Mouse (Mus musculus) heart, postnatal 4 days (tissue): ENCODE measurements around the gene St3gal2. TPM values are rescaled to one million over a fixed set of nuclear protein-coding genes. Genes with fewer than 3 reads are reported as not detected.
A peak's percentile ranks its signal among the peaks of the same experiment; 100 is the strongest.
"Not testable (repeated sequence)": the region's sequence is repeated elsewhere in the genome, so short reads cannot be mapped to it uniquely, and the experiment has no call there.

Experiments used
- DNase-seq: peaks from one replicate; pipeline ENCODE4 v3.0.0; 2021
- total RNA-seq, 2 experiments: library from RNA; stranded (reverse); gene quantifications; 2 replicates each; pipeline ENCODE4 v1.2.3; 2021

Gene St3gal2
- total RNA-seq, 2 experiments from 2014 or later, result 36.7 to 38.2 TPM

DNA sequence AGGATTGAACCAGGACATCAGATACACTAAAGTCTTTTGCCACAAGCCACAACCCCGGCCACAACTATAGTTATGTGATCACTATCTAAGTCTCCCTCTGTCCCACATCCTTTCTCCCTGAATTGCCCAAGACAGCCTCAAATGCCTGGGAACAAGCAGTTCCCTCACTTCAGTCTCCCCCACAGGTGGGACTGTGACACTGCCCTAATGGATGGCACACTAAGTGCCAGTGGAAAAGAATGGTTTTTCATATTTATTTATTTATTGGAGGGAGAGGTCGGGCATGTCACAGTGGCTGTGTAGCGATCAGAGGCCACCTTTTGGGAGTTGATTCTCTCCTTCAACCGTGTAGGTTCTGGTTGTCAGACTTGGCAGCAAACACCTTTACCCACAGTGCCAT, 26.0 kb downstream of the St3gal2 start:
- DNase-seq, result no peak

DNA sequence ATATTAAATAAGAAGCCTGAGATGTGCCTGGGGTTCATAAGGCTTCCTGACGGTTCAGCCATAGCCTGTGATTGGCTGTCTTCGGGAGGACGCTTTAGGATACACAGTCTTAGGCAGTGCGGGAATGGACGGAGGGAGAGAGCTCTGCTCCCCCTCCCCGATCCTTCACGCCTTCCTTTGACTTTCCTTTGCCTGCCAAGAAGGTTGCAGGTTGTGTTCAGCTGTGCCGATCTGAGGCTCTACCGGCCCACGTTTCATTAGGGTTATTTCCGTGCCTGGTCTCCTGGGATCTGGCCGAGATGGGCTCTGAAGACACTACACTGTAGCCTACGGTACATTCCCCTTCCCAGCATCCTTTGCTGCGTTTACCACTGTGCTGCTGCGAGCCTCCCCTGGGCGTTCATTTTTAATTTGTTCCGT, 30.4 kb downstream of the St3gal2 start:
- DNase-seq, result peak; percentile 52

DNA sequence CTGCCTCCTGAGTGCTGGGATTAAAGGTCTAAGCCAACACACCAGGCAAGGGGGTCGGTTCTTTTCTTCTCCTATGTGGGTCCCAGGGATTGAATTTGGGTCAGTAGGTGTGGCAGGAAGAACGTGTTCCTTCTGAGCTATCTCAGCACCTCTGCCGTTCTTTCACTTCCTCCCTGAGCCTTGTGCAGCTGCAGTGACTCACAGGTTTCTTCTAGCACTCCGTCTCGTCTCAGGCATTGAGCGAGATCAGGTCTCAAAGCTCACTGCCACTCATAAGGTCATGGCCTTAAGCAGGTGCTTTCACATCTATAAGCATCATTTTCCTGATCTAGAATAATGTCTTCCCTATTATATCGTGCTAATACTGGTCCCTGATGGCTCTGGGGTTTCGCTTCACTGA, 35.1 kb downstream of the St3gal2 start:
- no peak for DNase-seq

- no peak for DNase-seq
These were observed 37.1 kb downstream of the St3gal2 start for GRCm38 (mm10) chr8:110956619-110957450.

DNA sequence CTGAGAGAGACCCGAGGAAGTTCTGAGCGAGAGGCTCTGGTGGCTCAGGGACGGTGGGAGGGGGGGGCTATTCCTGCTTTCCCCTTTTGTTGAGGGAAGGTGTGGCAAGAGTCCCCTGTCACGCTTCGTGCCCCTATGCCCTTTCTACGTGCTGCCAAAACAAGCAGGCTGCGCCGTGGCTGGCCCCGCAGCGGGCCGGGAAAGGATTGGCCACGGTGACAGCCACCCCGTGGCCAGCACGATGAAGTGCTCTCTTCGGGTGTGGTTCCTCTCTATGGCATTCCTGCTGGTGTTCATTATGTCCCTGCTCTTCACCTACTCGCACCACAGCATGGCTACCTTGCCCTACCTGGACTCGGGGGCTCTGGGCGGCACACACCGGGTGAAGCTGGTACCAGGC, 37.7 kb downstream of the St3gal2 start:
- peak; percentile 48 for DNase-seq

DNA sequence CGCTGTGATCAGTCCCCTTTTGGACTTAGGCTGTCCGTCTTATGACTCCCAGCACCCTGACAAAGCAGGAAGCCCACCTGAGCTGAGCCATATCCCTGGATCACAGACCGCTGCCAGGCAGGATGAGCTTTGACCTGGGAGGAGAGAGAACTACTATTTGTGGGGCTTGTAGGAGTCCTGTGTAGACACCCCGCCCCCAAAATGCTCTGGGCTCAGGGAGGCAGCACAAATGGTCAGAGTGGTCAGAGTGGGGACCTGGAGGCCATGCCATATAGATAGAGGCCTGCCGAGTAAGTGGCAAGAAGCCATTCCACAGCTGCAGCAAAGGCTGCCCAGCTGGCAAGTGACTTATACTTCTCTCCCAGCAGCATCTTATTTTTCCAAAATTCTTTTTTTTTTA, 38.4 kb downstream of the St3gal2 start:
- no peak for DNase-seq

DNA sequence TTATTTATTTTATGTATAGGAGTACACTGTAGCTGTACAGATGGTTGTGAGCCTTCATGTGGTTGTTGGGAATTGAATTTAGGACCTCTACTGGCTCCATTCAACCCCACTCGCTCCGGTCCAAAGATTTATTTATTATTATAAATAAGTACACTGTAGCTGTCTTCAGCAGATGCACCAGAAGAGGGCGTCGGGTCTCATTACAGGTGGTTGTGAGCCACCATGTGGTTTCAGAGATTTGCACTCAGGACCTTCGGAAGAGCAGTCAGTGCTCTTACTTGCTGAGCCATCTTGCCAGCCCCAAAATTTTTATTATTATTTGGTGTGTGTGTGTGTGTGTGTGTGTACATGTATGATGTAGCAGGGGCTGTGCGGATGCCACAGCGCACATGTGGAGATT, 38.8 kb downstream of the St3gal2 start:
- DNase-seq, result not testable (repeated sequence)

DNA sequence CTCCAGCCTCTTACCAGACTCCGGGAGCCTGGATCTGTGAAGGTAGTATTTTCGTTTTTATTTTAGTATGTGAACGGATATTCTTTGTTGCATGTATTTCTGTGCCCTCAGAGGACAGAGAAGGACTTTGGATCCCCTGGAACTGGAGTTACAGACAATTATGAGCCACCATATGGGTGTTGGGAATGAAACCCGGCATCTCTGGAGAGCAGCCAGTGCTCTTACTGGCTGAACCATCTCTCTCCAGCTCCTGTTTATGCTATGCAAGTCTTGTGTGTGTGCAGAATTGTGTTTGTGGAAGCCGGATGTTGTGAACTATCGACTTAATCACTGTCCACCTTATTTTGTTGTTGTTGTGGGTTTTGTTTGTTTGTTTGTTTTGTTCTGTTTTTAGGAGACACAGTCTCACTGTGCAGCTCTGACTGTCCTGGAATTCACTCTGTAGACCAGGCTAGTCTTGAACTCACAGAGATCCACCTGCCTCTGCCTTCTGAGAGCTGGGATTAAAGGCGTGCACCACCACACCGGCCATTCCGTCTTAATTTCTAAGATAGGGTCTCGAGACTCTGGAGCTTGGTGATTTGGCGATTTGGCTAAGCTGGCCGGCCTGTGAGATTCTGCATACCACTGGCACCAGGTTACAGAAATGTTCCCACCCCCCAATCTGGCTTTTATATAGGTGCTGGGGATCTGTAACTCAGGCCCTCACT, 39.5 kb downstream of the St3gal2 start:
- no peak for DNase-seq

DNA sequence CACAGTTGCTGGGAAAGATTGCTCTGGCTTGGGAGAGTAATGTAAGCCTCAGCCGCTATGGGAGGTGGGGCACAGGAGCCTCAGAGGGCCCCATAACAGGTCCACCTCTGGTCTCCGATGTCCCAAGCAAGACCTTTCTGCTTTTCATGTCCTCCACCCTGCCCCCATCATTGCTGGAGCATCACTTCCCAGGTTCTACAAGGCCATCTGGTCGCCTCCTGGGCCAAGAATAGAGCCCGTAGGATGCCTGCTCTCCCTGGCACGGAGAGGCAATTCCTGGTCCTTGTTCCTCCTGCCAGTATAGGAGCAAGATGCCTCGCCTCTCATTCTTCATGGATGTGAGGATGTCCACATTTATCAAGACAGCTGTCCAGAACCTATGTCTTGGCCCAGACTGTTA, 40.2 kb downstream of the St3gal2 start:
- no peak for DNase-seq

DNA sequence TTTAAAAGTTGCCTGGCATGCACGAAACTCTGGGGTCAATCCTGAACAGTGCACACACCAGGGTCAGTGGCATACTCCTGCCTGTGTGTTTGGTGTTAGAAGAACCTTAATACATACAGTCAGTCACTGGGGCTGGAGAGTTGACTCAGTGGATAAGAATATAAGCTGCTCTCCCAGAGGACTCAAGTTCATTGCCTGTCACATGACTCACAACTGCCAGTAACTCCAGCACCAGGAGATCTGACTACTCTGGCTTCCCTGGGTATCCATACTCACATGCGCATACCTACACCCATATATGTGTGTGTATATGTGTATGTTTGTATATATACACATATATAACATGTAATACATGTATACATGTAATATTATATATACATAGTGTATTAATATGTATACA, 43.3 kb downstream of the St3gal2 start:
- DNase-seq, result no peak

DNA sequence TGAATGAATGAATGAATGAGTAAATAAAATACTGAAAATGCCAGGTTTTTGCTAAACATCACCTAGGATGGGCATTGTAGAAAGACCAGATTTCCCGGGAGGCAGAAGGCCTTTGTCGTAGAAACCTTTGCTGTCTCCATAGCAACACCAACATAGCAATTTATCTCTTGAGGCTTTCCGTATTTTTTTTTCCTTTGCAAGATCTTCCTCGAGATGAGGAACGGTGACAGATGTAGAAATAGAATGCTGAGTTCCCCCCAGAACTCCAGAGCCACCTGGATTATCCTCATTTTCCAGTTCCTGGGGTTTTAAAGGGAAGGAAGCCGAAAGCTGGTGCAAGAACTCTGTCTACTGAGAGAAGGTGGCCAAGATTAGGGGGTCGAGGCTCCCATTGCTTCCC, 44.9 kb downstream of the St3gal2 start:
- DNase-seq, result no peak

DNA sequence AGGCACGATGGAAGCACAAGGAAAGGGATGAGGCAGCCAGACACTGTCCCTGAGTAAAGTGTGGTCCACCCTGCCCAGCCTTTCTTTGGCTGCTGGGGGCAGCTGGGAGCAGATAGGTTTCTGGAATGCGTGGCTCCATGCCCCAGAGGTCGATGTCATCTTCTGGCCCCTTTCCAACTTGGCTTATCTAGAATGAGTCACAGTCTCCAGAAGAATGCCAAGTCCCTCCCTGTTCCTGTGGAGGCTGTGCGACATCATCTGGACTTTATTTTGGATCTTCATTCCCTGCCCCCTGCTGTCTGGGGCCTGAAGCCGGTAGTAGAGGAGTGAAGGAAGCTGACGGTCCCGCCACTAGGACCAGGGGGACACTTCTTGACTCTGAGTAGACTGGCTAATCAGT, 45.9 kb downstream of the St3gal2 start:
- DNase-seq, result peak; percentile 93

GRCm38 (mm10) chr8:110966586-110966985, 46.9 kb downstream of the St3gal2 start:
- no peak for DNase-seq

DNA sequence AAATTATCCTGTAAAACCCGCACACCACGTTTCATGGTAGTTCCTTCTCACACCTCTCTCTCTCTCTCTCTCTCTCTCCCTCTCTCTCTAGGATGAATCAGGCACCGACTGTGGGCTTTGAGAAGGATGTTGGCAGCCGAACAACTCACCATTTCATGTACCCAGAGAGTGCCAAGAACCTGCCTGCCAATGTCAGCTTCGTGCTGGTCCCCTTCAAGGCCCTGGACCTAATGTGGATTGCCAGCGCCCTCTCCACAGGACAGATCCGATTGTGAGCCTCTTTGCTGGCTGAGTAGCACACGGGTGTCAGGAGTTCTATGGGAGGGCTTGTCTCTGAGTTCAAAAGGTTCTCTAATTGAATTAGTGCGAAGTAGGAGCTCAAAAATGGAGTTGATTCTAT, 47.6 kb downstream of the St3gal2 start:
- no peak for DNase-seq

DNA sequence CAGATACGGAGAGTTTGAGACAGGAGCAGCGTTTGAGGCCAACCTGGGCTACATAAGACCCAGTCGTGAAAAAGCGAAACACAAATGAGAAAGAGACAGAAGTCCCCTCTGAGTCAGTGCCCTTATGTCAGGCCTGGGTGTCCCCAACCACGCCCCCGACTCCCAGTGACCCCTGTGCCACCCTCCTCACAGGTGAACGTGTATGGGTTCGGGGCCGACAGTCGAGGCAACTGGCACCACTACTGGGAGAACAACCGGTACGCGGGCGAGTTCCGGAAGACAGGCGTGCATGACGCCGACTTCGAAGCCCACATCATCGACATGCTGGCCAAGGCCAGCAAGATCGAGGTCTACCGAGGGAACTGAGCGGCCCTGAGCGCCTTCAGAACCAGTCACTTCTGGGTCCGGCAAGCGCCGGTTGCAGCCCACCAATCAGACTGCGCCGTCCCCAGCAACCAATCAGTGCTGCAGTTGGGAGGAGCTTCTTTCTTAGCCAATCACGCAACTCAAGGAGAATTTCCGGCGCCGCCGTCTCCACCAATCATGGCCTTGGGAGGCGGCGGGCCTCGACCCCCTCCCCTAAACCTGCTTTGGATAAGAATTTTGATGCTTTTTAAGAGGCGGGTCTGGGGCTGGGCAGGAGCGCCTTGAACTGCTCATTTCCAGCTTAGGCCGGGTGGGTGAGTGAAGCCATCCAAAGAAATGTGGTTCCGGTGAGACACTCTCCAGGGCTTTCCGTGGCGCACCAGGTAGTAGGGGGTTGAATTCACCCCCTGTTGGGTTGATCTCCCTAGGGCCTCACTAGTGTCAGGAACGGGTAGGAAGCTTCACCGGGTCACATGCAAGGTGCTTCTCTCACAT, 50.4 kb downstream of the St3gal2 start:
- DNase-seq, result peak; percentile 91

DNA sequence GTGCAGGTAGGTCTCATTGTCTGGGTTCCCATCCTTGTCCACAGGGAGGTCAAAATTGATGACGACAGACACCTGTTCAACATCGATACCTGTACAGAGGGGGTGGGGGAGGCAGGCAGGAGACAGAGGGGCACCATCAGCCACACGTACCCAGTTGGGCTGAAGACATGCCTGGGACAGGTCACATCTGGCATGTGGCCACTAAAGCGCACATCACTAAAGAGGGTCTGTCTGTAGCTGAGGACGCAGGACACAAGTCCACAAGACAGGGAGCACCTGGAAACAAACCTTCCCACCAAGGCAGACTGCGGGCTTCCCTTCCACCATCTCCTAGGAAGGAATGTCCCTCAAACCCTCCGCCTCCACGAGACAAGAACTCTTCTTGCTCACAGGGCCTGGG, 56.8 kb downstream of the St3gal2 start:
- not testable (repeated sequence) for DNase-seq

- not testable (repeated sequence) for DNase-seq
These were observed 58.3 kb downstream of the St3gal2 start for GRCm38 (mm10) chr8:110977987-110978386.

GRCm38 (mm10) chr8:110981304-110981703, 61.6 kb downstream of the St3gal2 start:
- DNase-seq, result no peak

- no peak for DNase-seq
These were observed 68.4 kb downstream of the St3gal2 start for GRCm38 (mm10) chr8:110987805-110988744.

DNA sequence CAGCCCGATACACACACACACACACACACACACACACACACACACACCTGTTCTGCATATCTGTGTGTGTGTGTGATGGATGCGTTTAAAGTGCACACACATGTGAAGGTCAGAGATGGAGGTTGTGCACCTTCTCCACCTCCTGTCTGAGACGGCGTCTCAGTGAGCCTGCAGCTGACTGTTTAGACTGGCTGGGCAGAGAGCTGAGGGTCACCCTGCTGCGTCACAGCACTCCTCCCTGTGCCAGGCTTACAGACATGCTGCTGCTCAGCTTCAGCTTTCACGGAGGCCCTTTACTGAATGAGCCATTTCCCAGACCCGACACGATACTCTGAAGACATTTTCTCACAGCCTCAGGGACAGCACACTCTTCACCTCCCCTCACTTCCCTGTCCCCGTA, 70.3 kb downstream of the St3gal2 start:
- DNase-seq, result no peak

DNA sequence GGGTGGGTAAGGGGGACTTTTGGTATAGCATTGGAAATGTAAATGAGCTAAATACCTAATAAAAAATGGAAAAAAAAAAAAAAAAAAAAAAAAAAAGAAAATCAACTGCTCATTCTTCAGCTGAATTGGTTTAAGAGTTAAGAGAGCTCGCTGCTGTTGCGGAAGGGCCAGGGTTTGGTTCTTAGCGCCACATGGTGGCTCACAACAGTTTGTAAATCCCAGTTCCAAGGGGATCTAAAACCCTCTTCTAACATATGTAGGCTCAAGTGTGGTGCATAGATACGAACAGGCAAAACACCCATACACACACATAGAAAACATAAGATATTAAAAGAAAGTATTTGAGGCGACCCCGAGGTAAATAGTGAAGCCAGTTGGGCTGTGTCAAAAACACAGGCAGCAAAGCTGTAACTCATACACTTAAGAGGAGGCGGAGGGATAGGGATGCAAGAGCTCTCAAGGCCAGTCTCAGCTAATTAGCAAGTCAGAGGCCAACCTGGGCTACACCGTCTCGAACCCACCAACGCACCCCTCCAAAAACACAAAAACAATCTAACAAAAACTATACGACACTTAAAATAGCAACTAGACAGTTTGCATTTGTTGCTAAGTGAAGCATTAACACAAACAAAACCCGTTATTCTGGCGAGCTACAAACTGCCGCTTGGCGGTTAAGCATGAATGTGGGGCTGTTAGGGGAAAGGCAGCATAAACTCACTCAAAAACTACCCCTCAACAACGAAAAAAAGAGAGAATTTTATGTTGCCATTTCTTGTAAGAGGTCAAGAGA, 77.1 kb downstream of the St3gal2 start:
- no peak for DNase-seq
